Mouse (Mus musculus): ENCODE measurements around the gene Gm37419.

DNA sequence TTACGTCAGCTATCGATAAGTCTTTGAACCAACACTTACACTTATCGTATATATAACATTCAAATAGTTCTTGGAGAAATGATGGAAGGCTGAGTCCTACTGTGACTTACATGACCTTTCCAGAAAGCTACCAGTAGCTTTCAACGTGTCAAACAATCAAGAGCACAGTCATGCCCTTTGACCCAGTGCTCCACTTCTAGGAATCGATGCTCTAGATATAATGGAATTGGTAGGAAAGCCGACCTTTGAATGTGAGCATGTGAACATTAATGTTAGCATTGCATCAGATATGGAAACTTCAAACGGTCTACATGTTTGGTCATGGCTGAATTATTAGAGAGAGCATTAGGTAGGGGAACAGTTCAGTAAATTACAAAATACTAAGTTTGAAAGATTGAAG lies 8.1 kb downstream of the Gm37419 start:
- TF ChIP-seq POLR2A (IDR thresholded peaks at IDR 0.05; ENCODE audit: borderline replicate concordance, insufficient read depth, low read length) (no peak), CTCF (IDR thresholded peaks at IDR 0.05; ENCODE audit: borderline replicate concordance, insufficient read depth, low read depth, low read length) (no peak)
